Mouse (Mus musculus) megakaryocyte progenitor cell, adult 5-6 weeks (primary cell): ENCODE data around the gene Dhcr24. TPM values are rescaled to one million over a fixed set of nuclear protein-coding genes. Genes with fewer than 3 reads are reported as not detected.
A peak's percentile ranks its signal among the peaks of the same experiment; 100 is the strongest.

Source experiments
- ATAC-seq: replicated peaks from 2 replicates; pipeline ENCODE4 v1.8.0; 2016; ENCODE audit warnings: mild to moderate bottlenecking, moderate TSS enrichment, inconsistent platforms; ENCODE audit not compliant: poor library complexity
- total RNA-seq, 2 experiments: library from RNA; stranded (forward) in 1 of 2; stranded (reverse) in 1 of 2; fragments of 157-497, 149-512 nt in 1 of 2; fragments of 200-1000 nt in 1 of 2; gene quantifications; 2 replicates each; pipeline versions ENCODE4 v1.2.3 to v1.2.4; 2015 to 2017

Dhcr24 gene
- total RNA-seq (2015) (15.9 and 17.4 TPM in 2 replicates), total RNA-seq (2017) (9.8 and 11.0 TPM in 2 replicates)

DNA sequence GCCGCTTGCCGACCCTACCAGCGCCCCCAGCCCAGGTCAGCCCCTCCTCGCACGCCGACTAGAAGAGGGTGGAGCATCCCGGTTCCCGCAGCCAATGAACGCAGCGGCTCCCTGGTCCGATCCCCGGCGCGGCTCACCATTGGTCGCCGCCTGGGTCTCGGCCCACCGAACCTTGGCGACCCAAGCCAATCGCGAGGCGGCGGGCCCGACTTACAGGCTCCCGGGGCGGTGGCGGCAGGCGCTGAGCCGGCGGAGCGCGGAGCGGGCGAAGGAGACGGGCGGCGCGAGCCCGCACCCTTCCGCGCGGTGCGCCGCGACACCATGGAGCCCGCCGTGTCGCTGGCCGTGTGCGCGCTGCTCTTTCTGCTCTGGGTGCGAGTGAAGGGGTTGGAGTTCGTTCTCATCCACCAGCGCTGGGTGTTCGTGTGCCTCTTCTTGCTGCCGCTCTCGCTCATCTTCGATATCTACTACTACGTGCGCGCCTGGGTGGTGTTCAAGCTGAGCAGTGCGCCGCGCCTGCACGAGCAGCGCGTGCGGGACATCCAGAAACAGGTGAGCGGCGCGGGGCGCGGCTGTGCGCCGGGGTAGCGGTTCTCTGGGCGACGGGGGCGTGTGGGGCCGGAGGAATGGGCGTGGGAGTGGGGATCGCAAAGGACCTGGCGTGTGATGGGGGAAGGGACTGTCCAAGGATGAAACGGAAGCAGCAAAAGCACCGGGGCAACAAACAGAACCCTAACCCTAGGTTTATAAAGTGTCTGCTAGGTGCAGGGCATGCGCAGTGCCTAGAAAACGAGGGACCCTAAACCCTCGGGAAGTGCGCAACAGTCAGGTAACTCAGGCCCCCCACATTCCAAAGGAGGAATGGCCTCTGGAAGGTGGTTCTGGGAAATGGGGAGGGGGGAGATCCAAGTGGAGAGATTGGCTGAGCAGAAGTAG lies at the start of gene Dhcr24:
TSS of gene Dhcr24 (plus strand) at position 193 of the 936 bp plus-strand sequence.
- peak; percentile 85 for ATAC-seq

- ATAC-seq, result no peak
Measured at GRCm38 (mm10) chr4:106514606-106515005, 46.2 kb upstream of the Dhcr24 start.

DNA sequence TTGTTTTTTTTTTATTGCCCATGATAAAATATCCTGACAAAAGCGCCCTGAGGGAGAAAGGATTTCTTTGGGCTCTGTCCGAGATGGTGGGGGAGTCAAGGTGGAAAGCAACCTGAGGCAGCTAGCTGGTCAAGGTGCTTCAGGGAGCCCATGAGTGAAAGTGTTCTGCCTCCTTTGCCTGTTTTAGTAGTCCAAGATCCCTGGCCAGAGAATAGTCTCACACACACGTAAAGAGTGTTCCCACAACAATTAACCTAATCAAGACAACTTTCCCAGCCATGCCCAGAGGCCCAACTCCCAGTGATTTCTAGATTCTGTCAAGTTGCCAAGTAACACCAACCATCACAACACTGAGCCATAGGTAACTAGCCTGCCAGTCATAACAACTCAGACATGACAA lies 38.3 kb upstream of the Dhcr24 start:
- no peak for ATAC-seq

GRCm38 (mm10) chr4:106524131-106524530 lies 36.7 kb upstream of the Dhcr24 start:
- ATAC-seq, result 0 out of 2 replicates have a peak, but pooled peaks have one; percentile 39

- no peak for ATAC-seq
Measured at GRCm38 (mm10) chr4:106525001-106525400, 35.8 kb upstream of the Dhcr24 start.

- no peak for ATAC-seq
Measured at GRCm38 (mm10) chr4:106527856-106528547, 32.8 kb upstream of the Dhcr24 start.

- peak; percentile 97 for ATAC-seq
Measured at GRCm38 (mm10) chr4:106529375-106530112, 31.3 kb upstream of the Dhcr24 start.

DNA sequence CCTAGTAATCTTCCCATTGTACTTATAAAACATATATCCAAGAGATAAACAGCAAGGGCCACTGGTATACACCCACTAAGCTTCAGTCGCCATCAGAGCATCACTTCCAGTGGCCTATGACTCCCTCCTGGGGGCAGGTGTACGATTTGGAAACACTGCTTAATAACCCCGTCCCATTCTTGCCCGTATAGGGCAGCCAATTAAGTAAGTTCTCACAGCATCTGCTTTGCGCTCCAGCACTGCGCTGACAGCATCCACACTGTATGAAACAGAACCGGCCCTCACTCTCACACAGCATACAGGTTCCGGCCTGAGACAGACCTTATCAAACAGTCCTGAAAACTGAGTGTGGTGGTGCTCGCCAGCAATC lies 30.7 kb upstream of the Dhcr24 start:
- no peak for ATAC-seq

DNA sequence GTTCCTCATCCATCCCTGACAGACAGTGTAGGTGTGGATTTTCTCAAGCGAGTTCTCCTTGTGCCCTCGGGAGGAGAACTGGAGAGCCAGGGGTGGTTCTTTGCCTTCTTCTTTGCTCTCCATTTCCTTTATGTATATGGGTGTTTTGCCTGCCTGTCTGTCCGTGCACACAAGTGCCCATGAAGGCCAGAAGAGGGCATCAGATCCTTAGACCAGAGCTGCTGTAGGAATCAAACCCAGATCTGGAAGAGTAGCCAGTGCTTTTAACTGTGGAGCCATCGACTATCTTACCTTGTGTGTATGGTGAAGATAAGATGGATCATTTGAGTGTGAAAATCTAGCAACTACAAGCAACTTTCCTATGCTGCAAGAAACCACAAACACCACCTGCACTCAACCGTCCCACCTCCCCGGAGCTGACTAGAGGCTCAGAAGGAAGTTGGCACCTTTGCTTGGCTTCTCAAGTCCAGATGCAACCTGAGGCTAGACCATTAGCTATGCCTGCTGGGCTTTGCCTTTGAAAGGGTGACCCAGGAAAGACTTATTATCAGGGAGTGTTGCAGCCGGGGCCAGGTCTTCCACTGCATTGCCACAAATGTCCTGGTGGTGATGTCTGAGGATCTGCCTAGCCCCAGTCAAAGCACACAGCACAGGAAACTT lies 27.3 kb upstream of the Dhcr24 start:
- no peak for ATAC-seq

DNA sequence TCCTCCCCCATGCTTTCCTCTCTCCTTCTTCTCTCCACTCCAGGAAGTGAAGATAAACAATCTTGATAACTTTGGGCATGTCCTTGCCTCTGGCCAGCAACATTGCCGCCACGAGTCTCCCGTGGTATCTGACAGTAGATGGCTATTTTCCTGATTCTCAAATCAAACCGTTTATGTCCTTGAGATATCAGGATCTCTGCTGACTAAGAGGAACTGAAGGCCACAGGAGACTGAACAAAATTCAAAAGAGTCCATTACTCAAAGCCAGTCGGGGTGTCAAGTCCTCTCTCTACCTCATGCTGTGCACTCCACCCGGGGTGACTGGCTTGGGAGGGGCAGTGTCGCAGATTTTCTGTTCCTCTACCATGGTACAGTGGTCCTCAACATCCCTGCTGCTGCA lies 26.6 kb upstream of the Dhcr24 start:
- ATAC-seq, result no peak

GRCm38 (mm10) chr4:106539756-106540155 lies 21.1 kb upstream of the Dhcr24 start:
- ATAC-seq, result no peak

GRCm38 (mm10) chr4:106541491-106541890 lies 19.3 kb upstream of the Dhcr24 start:
- ATAC-seq, result no peak

DNA sequence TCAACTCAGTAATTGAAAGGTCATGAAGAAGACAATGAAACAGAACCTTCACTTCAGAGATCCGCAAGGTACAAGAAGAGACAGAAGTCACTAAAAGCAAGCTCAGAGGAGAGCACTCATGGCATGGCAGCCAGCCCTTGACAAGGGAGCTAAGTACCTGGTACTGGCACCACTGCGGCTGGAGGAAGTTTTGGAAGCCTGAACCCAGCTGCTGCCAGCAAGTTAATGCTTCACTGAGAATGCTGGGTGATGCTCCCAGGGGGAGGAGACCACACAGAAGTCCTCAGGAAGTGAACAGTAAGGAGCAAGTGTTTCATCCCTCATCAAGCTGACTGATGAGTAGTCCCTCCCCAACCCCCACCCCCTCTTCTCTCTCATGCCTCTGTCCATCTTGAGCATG lies 18.6 kb upstream of the Dhcr24 start:
- ATAC-seq, result no peak

GRCm38 (mm10) chr4:106545817-106546373 lies 14.9 kb upstream of the Dhcr24 start:
- 0 out of 2 replicates have a peak, but pooled peaks have one; percentile 37 for ATAC-seq

DNA sequence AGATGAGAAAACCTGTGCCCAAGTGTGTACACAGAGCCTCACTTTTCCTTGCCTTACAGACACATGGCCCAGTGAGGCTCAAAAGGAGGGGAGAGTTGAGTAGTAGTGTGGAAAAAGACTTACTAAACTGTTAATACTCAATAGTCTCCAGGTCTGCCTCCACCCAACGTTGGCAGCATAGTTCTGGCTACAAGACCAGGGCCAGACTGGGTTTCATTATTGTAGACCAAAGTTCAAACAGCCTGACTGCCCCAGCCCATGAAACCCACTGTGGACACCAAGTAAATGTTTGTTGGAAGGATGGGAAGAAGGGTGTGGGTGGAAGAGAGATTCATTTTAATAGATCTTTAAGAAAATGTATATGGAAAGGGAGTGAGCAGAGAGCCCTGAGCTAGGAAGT lies 13.9 kb upstream of the Dhcr24 start:
- no peak for ATAC-seq

- ATAC-seq, result no peak
Measured at GRCm38 (mm10) chr4:106548113-106548512, 12.7 kb upstream of the Dhcr24 start.

DNA sequence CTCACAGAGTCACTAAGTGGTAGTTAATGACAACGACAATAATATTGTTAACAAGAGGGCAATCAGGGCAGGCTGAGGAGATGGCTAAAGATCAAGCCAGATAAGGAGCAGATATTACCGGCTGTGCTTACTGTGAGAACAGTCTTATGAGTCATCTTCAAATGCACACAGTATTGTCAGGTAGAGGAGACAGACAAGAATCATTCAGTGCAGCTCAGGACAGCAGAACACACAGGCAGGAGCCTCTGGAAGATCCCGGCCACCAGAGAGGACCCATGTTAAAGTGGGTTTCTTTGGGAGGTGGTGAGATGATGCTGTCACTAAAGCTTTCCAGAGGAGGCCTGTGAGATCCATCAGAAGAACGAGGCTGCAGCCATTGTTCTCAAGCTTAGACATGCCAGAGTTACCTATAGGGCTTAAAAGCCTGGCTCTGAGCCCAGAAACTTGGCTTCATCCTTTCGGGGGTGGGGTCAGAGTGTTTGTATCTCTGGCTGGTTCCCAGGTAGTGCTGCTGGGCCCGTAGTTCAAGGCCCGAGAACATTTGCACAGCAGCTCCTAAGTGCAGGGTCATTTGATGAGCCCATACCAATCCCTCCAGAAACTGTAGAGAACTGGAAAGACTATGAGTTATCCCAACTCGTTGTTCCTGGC lies 10.2 kb upstream of the Dhcr24 start:
- ATAC-seq, result no peak

DNA sequence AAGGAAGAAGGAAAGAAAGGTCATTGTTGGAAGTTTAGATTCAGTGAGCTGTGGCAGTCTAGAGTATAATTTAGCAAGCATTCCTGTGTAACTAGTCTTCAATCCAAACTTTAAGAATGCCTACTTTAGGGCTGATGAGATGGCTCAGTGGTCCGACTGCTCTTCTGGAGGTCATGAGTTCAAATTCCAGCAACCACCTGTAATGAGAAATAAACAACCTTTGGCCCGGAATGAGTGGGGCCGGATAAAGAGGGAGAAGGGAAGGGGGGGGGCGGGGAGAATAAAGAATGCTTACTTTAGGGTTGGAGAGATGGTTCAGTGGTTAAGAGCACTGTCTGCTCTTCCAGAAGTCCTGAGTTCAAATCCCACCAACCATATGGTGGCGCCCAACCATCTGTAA lies 3.6 kb upstream of the Dhcr24 start:
- no peak for ATAC-seq

- no peak for ATAC-seq
Measured at GRCm38 (mm10) chr4:106557978-106558377, 2.9 kb upstream of the Dhcr24 start.
